ENCODE assay signal across 9 mouse cellular contexts in genomic region chr12:106478381-106478781, GRCm38 (mm10).
DNase-seq lines count a peak whose midpoint lies in the region; ATAC-seq and TF ChIP-seq lines count a peak whose summit lies in the region.
"Had no signal": no experiment of that assay in that cellular context is flagged by ENCODE, and none has a peak within 500 bp of the region (broad histone marks: within the 10 kb centered on the region; RNA-seq: fewer than 3 reads in every experiment).

No protein-coding gene starts in this region.

- no peak for TF ChIP-seq EP300 in liver, postnatal 0 days (IDR thresholded peaks at IDR 0.05; ENCODE audit: low read depth)
- TF ChIP-seq EP300 in lung, postnatal 0 days (IDR thresholded peaks at IDR 0.05), result no peak

- in situ Hi-C loops in ES-E14 (cut with MboI; ENCODE audit: low sequenced_read_pairs in 2 of 2, unreplicated experiment in 2 of 2), result no loop called here

- no peak for ATAC-seq in forebrain, embryonic 13.5 days
- ATAC-seq in liver, postnatal 0 days, result no peak
- ATAC-seq in lung, postnatal 0 days, result no peak
- no peak for ATAC-seq in megakaryocyte progenitor cell, adult 5-6 weeks (replicated peaks; ENCODE audit: poor library complexity)

- 1% methylated on average over 18 of the region's 18 CpGs for WGBS in forebrain, embryonic 13.5 days
- WGBS in liver, postnatal 0 days (ENCODE audit: insufficient replicate concordance), result 2% methylated on average over 18 of the region's 18 CpGs
- WGBS in lung, postnatal 0 days, result 3% methylated on average over 18 of the region's 18 CpGs

- DNase-seq in cerebellum, postnatal 25 days, result peak; percentile 15 to 22
- DNase-seq in cerebellum, adult 11 months, result no peak
- DNase-seq in ES-E14 (ENCODE audit: low read depth, low spot score), result no peak
- DNase-seq in liver, postnatal 0 days, result no peak
- no peak for DNase-seq in urinary bladder, postnatal 25 days (ENCODE audit: low spot score)
- no peak for DNase-seq in lung, postnatal 0 days (ENCODE audit: low spot score)

- no peaks in the 10 kb centered on the region for H3K36me3 ChIP-seq in ES-E14 (ENCODE audit: control insufficient read depth, insufficient read depth, low read length, poor library complexity, severe bottlenecking)
- no peaks in the 10 kb centered on the region for H3K36me3 ChIP-seq in forebrain, embryonic 13.5 days (ENCODE audit: poor library complexity, severe bottlenecking)
- H3K36me3 ChIP-seq in liver, postnatal 0 days (replicated peaks; ENCODE audit: insufficient read depth, low read length), result no peaks in the 10 kb centered on the region
- H3K36me3 ChIP-seq in lung, postnatal 0 days (ENCODE audit: insufficient read depth, low read length), result no peaks in the 10 kb centered on the region

- peak overlapping the region; percentile 29 to 31; a peak in 3 of 4 replicates for H3K4me3 ChIP-seq in ES-E14 (ENCODE audit: insufficient read depth in 1 of 2, low read depth in 1 of 2, low read length in 2 of 2, poor library complexity in 1 of 2, severe bottlenecking in 1 of 2)
- peak overlapping the region; percentile 33 for H3K4me3 ChIP-seq in forebrain, embryonic 13.5 days
- peak overlapping the region; percentile 5; the same call in 1 of the 2 replicates for H3K4me3 ChIP-seq in liver, postnatal 0 days (ENCODE audit: low read depth, low read length)
- no peak overlapping the region; the same call in 1 of the 2 replicates for H3K4me3 ChIP-seq in lung, postnatal 0 days (ENCODE audit: low read depth, low read length)

- peak overlapping the region; percentile 62 for H3K4me2 ChIP-seq in forebrain, embryonic 13.5 days
- peak overlapping the region; percentile 58 for H3K4me2 ChIP-seq in liver, postnatal 0 days (ENCODE audit: low read depth, low read length)
- H3K4me2 ChIP-seq in lung, postnatal 0 days (replicated peaks; ENCODE audit: low read depth, low read length), result no peak overlapping the region

- H3K27me3 ChIP-seq in forebrain, embryonic 13.5 days, result peaks cover 21% of the 10 kb centered on the region
- H3K27me3 ChIP-seq in liver, postnatal 0 days (ENCODE audit: insufficient read depth, low read length), result peaks cover 36% of the 10 kb centered on the region
- H3K27me3 ChIP-seq in lung, postnatal 0 days (replicated peaks; ENCODE audit: insufficient read depth, low read length), result peaks cover 18% of the 10 kb centered on the region

- H3K27ac ChIP-seq in ES-E14 (ENCODE audit: insufficient read depth, low read depth, low read length, poor library complexity, severe bottlenecking), result no peak overlapping the region
- peak overlapping the region; percentile 70 for H3K27ac ChIP-seq in forebrain, embryonic 13.5 days
- H3K27ac ChIP-seq in liver, postnatal 0 days (ENCODE audit: low read depth), result no peak overlapping the region
- no peak overlapping the region for H3K27ac ChIP-seq in lung, postnatal 0 days (ENCODE audit: low read length)
- H3K27ac ChIP-seq: macrophage had no signal

- peaks cover 8 to 32% of the 10 kb centered on the region in 2 experiments for H3K4me1 ChIP-seq in ES-E14 (ENCODE audit: control insufficient read depth in 2 of 2, insufficient read depth in 2 of 2, low read length in 2 of 2, poor library complexity in 1 of 2)
- H3K4me1 ChIP-seq in forebrain, embryonic 13.5 days, result peaks cover 79% of the 10 kb centered on the region
- no peaks in the 10 kb centered on the region for H3K4me1 ChIP-seq in liver, postnatal 0 days (ENCODE audit: insufficient read depth)
- H3K4me1 ChIP-seq in lung, postnatal 0 days (ENCODE audit: insufficient read depth, low read depth, low read length), result no peaks in the 10 kb centered on the region

- H3K9ac ChIP-seq in ES-E14 (ENCODE audit: insufficient read depth, low read depth, low read length, poor library complexity, severe bottlenecking), result no peak overlapping the region
- H3K9ac ChIP-seq in forebrain, embryonic 13.5 days, result peak overlapping the region; percentile 51
- H3K9ac ChIP-seq in liver, postnatal 0 days (replicated peaks), result no peak overlapping the region
- no peak overlapping the region for H3K9ac ChIP-seq in lung, postnatal 0 days (replicated peaks; ENCODE audit: low read depth)

- TF ChIP-seq CTCF in liver, postnatal 0 days (IDR thresholded peaks at IDR 0.05; ENCODE audit: low read depth), result no peak
- no peak for TF ChIP-seq CTCF in lung, postnatal 0 days (IDR thresholded peaks at IDR 0.05)

- no peaks in the 10 kb centered on the region for H3K9me3 ChIP-seq in ES-E14 (ENCODE audit: control insufficient read depth, insufficient read depth, low read depth, low read length)
- no peaks in the 10 kb centered on the region for H3K9me3 ChIP-seq in forebrain, embryonic 13.5 days (replicated peaks)
- H3K9me3 ChIP-seq in liver, postnatal 0 days (ENCODE audit: low read length), result no peaks in the 10 kb centered on the region
- no peaks in the 10 kb centered on the region for H3K9me3 ChIP-seq in lung, postnatal 0 days (ENCODE audit: low read length)

TF ChIP-seq in ES-E14, 5 proteins besides CTCF, POLR2A, EP300 and RAD21:
- no peak for TF ChIP-seq MAFK (IDR thresholded peaks at IDR 0.05; ENCODE audit: insufficient read depth, low read depth, low read length)

Comparison
In these comparisons a context has a peak if more than half of its experiments do, and no peak if none do; other contexts are left out.
1. DNase-seq: peak in cerebellum, postnatal 25 days (2 of 2); none in cerebellum, adult 11 months (single experiment), ES-E14 (single experiment), liver, postnatal 0 days (single experiment), urinary bladder, postnatal 25 days (single experiment) and lung, postnatal 0 days (single experiment).